Mouse (Mus musculus) frontal cortex, adult (tissue): ENCODE measurements around the gene Baz1a.

ENCODE experiments used
- ATAC-seq: cut with Nextera tagmentation; 2 replicates; pipeline ENCODE4 v1.9.2; 2017; ENCODE audit warnings: mild to moderate bottlenecking, moderate library complexity, mixed read lengths; ENCODE audit not compliant: low TSS enrichment

Gene Baz1a

DNA sequence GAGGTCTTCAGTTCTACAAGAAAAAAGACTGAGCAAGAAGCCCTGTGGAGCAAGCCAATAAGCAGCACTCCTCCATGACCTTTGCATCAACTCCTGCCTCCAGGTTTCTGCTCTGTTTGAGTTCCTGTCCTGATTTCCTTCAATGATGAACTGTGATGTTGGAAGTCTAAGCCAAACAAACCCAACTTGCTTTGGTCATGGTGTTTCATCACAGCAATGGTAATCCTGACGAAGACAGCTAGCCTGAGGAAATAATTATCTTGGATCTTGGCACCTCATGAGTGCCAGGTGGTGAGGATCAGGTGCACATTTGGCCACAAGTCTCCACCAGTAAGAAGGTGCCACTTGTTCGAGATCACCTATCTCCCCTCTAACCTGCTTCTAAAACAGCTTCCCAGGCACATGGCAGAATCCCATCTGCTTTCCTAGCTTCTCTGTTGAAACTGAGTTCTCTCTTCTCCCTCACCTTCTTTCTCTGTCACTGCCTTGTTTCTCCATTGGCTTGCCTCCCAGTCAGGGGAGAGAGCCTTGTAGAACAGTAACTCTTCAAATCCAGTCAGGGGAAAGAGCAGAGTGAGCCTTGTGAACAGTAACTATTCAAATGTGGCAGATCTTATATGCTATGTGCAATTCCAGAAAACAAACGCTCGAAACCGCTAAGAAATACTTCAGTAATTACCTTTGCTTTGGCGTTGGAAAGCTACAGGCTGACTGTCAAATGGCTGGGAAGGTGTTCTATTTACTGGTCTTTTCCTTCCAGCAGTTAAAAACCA lies at the start of gene Baz1a:
Baz1a (minus strand) TSS at position 723 of the 773 bp plus-strand sequence.
- ATAC-seq = no peak

DNA sequence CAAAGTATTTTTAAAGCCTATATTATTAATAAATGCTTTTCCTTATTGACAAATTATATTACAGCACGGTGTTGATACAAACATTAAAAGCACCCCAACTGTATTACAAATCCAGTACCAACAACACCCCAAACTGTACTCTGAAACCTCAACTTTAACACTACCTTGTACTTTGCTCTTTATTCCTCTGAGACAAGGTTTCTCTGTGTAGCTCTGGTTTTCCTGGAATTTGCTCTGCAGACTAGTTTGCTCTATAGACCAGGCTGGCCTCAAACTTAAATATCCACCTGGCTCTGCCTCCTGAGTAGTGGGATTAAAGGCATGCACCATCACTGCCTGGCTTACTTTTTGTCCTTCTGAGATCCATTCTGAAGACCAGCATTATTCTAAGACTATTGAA lies 48.0 kb upstream of the Baz1a start:
- ATAC-seq = no peak

DNA sequence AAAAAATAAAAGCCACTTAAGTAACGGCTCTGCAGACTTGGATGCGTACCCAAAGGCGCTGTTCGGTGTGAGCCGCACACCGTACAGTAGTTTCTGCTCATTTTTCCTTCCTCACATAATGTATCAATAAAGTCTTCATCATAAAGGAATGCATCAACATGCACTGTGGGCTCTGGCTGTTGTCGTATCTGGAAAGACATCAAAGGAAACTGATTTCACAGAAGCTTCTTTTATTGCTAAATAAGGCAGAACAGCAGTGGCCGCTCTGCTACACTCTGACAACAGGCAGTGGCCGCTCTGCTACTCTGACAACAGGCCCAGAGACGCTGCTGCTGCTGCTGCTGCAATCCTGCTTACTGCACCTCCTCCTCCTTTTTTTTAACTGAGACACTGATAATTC lies 46.9 kb upstream of the Baz1a start:
- no peak for ATAC-seq

DNA sequence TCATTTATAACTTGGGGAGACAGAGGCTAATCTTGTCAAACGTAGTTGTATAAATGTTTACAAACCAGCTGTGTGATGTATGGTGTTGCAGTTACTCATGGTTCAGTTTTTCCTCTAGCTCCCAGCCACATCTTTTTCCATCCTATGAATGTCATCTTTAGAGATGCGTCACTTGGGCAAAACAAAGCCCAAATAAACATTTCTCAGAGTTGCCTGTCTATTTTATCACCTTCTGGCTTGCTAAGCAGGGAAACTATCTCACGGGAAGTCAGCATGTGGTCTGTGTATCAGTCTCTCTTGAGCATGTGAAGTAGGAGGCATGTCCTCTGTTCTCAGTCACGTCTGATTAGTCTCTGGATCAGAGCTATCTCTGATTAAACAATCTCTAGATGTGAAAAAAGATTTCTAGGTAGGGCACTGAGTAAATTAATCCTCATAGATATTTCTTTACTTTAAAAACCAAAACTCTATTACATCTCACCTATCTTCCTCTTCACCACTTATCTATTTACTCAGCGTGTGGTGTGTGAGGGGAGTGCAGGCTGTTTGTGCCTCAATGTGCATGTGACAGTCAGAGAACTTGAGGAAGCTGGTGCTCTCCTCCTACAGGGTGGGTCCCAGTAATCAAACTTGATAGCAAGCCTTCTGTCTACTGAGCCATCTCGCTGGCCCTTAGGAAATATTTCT lies 46.2 kb upstream of the Baz1a start:
- ATAC-seq = no peak

DNA sequence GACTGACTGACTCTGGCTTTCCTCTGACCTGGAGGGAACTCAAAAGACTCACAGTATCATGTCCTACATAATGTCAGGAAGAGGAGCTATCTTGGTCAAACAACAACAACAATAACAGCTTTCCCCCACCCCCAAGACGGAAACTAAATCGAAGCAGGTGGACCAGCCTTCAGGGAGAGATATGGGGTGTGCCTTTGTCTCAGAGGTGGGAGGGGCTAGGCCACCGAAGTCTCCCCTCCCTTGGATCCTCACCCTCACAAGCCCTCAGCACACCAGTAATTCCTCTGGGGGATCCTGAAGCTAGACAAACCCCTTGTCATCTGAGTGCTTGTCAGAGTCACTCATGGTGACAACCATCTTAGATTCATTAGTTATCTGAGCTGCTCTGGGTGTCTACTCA lies 45.7 kb upstream of the Baz1a start:
- ATAC-seq = no peak

DNA sequence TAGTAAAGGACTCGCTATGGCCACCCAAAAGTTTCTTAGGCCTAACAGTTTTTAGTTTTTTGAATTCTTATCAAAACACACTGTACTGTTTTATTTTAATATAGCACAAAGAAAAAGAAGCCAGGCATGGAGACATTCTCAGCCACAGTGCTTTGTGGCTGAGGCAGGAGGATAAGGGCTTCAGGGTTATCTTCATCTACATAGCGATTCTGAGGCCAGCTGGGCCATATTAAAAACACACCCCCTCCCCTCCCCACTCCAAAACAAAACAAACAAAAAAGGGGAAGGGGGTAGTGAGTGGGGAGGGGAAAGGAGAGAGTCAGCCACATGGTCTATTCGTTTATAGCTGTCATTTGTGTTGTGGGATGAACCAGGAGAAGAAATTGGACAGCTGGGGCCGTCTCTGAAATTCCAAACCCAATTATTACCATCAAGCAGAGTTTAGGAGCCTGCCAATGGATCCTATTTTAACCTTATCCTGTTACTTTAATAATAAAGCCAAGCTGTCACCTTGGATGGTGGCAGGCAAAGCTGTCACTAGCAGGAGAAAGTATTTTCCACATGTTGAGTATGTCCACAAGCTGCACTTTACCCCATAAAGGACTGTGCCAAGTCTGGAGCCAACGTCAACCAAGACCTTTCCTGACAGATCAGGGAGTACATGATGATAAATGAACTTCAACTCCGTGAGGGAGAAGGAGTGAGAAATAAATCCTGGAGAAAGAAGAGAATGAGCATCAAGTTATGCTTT lies 44.9 kb upstream of the Baz1a start:
- ATAC-seq = no peak

DNA sequence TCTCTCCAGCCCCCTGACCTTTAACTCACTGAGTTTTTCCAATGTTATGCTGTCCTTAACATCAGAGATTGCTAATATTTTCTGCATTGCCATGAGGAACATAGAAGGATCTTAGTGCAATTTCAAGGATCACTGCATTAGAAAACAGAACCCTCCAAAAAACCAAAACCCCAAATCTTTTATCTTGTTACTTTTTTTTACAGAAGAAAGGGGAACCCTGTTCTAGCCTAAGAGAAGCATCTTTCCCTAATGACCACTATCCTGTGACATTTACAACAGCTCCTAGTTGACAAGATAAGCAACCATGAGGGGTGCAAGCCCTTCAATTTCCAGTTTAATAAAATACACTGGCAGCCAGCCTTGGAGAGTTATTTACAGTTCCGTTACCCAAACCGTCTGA lies 42.6 kb upstream of the Baz1a start:
- no peak for ATAC-seq

DNA sequence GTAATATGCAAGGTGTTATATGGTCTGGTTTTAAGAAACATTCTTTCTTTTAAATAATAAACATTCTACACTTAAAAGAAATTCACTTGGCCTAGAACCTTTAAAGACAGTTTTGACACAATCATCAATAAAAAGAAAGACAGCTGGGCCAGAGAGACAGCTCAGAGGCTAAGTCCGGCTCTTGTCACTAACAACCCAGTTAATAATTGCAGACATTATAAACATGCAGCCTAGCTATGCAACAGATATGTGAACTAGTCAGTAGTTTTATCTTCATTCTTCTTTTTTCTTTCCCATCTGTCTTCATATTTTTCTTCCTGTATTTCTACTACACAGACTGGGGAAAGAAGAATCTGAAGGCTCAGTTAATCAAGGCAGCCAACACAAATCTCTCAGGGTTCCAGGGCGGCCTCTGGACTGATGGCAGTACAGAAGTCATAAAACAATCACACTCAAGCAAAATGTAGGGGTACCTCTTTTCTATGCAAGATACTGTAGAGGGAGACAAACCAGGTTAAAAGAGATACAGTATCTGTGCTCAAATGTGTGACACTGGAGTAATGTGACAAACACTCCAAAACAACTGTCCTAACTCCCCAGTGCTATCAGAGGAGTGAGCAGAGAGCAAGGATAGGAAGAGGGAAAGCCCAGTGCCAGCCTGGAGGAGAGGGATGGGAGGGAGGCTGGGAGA lies 40.5 kb upstream of the Baz1a start:
- ATAC-seq = no peak

DNA sequence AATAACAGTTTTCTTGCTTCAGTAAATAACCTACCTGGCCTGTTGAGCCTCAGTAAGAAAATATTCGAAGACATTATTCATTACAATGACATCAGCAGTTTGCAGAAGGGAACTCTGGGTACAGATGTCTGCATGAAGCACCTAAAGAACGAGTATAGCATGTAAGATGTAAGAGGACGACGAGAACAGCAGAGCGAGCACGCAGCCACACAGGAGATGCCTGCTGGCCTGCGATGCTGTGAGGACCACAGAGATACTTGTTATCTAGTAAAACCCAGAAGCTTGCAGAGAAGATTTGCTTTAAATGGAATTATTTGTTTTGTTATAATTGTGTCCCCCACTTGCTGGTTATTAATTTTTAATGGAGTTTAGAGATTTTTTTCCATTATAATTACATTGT lies 39.1 kb upstream of the Baz1a start:
- ATAC-seq = no peak

DNA sequence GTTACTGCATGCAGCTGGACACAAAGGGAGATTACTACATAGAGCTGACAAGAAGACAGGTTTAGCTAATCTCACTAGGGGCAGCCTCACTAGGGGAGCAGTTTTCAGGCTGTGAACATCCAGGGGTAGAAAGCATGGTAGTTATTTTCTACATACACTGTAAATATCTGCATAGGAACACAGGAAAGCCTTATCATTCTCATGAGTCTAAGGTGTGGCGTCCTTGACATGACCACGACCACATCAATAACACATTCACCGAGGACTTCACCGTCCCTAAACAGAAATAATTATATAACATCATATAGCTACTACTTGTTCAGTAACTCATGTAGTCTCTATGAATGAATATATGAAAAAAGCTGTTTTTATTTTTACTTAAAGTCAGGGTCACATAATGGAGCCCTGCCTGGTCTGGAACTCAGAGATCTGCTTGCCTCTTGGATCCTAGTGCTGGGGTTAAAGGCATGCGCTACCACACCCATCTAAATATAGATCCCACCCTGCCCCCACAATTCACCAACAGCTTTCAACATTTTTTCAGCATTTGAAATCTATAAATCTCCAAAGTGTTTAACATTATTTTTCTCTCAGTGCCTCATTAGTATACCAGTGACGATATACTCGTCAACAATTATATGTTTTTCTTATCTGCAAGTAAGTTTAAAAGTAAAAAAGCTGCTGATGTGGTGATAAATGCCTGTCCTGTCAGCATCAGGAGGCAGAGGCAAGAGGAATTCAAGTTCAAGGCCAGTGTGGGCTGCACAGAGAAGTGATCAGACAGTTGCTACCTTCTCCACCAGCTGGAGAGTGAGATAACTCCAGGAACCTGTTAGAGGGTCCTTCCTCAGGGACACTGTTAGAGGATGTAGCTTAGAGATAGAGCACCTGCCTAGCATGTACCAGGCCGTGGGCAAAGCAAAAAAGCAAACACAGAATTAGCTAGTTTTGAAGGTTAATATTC lies 37.3 kb upstream of the Baz1a start:
- no peak for ATAC-seq

DNA sequence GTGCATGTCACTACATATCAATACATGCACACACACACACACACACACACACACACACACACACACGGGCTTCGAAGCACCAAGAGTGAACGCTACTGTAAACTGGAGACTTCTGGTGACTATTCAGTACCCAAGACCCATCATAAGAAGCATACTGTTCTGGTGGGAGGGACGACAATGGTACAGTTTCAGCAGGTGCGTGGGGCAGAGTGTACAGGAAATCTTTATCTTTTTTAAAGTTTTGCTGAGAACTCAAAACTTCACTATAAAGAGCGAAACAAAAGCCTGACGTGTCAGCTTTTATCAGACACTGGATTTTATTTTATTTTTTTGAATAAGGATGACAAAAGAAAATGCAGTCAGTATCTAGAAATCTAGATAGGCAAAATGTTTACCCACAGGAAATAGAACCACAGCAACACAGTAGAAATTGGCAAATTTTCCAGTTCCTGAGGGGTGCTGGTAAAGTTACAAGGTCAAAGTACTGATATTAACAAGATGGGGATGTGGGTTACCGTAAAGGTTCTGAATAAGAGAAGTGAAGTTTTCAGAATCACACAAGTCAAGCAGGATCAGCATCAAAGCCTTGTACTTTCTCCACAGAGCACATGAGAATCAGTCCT lies 35.7 kb upstream of the Baz1a start:
- ATAC-seq = no peak

DNA sequence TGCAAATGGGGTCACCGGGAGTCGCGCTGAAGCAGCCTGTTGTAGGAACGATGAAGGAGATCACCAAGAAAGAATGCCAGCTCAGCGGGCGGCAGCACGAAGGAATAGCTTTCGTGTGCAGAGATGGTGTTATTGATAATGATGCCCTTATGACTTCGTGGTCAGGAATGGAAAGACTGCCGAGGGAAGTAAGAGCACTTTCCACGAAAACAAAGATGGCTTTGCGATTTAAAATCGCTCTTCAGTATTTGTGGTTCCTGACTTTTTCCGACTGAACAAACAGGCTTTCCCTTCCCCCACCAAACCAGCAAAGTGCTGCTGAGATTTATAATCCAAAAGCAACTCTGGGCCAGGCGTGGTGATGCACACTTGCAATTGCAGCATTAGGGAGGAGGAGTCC lies 26.9 kb upstream of the Baz1a start:
- ATAC-seq = no peak

DNA sequence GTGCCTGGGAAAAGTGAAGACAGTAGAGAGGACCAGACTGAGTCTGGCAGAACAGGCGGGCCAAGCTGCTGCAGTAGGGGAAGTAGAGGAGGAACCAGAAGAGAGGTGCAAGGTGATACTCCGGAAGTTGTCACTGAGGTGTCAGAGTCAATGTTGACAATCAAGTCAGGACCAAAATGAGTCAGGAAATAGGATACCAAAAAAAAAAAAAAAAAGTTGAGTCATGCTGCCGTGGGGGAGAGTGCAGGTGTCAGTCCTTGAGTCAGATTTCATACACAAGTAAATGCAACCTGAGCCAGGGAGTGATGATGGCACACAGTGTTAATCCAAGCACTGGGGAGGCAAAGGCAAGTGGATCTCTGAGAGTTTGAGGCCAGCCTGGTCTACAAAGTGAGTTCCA lies 12.9 kb upstream of the Baz1a start:
- ATAC-seq = no peak

DNA sequence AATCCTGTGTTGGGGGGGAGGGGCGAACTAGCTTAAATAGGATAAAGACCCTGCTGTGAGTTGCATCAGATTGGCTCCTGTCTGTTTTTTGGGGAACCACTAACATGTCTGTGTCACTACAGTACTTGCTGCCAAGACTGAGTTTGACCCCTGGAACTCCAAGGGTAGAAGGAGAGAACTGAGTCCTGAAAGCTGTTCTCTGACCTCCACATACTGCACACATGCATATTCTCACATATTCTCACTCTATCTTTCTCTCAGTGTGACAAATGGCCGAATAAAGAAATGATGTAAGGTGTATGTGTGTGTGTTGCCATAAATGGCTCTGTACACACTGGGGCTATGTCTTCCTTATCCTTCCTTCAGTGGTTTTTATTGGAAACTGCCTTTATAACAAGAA lies 9.1 kb upstream of the Baz1a start:
- ATAC-seq = no peak

DNA sequence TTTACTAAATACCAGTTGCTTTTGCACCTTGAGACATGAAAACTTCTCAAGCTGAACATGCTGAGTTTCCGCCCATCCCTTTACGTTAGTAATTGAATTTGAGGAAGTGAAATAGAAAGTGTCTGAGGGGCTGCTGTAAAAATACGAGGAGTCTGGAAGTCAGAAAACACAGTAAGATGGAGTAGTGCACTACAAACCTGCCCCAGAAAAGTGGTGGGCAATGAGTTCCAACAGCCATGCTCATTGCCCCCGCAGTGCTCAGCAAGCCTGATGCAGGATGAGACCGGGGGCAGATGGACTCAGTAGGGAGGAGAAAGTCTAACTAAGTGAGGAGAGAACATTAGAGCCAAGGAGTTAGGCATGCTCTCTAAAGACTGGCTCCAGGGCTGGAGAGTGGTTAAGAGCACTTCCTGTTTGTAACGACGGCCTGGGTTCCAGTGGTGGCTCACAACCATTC lies 5.3 kb upstream of the Baz1a start:
- ATAC-seq = no peak

DNA sequence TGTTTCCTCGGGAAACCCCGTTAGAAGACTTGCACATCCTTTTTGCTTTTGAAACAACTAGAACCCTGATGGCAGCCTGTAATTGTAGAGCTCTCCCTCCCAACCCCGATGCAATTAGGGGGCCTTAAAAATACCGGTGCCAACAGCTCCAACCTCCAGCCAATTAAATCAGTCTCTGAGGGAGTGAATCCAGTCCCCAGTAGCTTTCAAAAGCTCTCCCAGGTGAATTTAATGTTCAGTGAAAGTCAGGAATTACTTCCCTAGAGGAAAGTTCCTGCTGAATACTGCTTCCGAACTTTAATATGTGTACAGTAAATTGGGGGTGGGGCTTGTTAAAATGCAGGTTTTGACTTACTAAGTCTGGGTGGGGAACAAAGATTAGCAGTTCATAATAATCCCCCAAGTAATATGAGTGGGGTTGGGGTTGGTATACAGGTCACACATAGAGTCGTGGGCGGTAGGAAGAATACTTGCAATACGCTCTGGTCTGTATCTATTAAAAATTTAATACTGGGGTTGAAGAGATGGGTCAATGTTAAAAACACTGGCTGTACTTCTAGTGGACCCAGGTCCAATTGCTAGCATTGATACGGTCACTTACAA lies 3.1 kb upstream of the Baz1a start:
- no peak for ATAC-seq

DNA sequence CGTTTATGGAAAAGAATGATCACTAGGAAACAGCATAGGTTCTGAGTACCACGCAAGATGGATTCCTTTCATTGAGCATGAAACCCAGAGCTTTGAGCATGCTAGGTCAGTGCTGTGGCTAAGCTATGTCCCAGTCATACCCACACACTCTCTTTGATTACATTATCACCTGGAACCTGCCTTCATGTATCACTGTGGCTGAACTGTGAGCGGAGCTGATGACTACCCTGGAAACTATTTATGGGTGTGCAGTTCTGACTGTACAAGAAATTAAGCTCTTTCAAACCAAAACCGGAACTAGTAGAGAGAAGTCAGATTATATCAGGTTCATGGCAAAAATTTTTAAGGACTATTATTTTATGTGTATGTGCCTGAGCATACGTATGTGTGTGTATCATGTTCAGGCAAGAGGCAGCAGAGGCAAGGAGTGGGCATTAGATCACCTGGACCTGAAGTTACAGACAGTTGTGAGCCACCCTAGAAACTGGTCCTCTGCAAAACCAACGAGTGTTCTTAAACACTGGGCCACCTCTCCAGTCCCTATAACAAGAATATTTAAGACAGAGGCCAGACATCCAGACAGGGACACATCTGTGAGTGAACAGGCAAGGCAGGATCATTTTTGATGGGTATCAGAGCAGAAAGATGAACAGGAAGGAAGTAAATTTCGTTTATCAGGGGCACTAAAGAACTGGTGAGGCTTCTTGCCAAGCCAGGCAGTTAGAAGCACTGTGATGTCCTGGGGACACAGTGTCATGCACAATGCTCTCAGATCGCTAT lies 2.4 kb upstream of the Baz1a start:
- ATAC-seq = no peak

DNA sequence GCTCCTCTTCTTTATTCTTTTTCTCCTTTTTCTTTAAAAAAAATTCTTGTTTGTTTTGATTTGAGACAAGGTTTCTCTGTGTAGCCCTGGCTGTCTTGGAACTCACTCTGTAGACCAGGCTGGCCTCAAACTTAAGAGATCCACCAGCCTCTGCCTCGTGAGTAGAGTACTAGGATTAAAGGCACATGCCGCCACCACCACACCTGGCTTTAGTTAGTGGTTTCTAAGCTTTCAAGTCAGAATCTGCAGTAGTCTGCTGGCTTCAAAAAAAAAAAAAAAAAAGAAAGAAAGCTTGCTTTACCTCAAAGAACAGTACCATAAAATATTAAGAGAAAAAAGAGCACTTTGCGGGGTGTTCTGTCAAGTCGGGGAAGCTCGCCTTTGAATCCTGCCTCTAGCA lies 1.3 kb upstream of the Baz1a start:
- no peak for ATAC-seq

DNA sequence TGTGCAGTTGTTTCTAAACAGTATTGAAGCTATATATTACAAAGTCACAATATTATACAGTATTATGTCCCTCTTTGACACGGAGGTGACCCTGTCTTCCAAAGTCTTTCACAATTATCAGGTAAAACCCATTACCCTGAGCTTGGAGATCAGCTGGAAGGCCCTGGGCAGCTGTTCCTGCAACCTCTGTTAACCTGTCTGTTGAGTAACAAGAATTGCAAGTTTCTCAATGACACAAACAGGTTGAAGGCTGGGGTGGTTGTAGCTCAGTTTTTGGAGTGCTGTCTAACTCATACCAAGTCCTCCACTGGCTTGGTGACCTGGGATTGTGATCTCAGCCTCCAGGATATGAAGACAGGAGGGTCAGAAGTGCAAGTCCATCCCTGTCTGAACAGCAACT lies 1.1 kb downstream of the Baz1a start:
- no peak for ATAC-seq
